Mouse (Mus musculus) midbrain, embryonic 14.5 days (tissue): Measurements from ENCODE around the gene Mrgpra2b. TPM values are rescaled to one million over a fixed set of nuclear protein-coding genes. Genes with fewer than 3 reads are reported as not detected.
"Not testable (repeated sequence)": the region's sequence is repeated elsewhere in the genome, so short reads cannot be mapped to it uniquely, and the experiment has no call there.

Experiments used
- ATAC-seq: fragments of 200-750 bp; cut with Nextera tagmentation; 2 replicates; pipeline ENCODE4 v1.8.0; 2017; ENCODE audit warnings: moderate number of reproducible peaks, moderate library complexity; ENCODE audit not compliant: low FRiP score, low TSS enrichment
- DNase-seq: peaks from one replicate; pipeline ENCODE4 v3.0.0-alpha.2; 2015
- H3K27ac ChIP-seq: fragments of 300-500 bp; sonication (generic); replicated peaks from 2 replicates; pipeline ENCODE4 v1.5.1; 2014; ENCODE audit warnings: mild to moderate bottlenecking, low read depth, low read length, moderate library complexity
- H3K27me3 ChIP-seq: fragments of 300-500 bp; sonication (generic); 2 replicates; pipeline ENCODE4 v1.6.1; 2014; ENCODE audit warnings: low read length, control low read depth, mixed read lengths; ENCODE audit not compliant: control insufficient read depth, insufficient read depth
- H3K36me3 ChIP-seq: fragments of 300-500 bp; sonication (generic); 2 replicates; pipeline ENCODE4 v1.6.1; 2014; ENCODE audit warnings: low read length, control low read depth; ENCODE audit not compliant: control insufficient read depth, insufficient read depth
- H3K4me1 ChIP-seq: fragments of 300-500 bp; sonication (generic); 2 replicates; pipeline ENCODE4 v1.6.1; 2014; ENCODE audit warnings: mild to moderate bottlenecking, antibody characterized with exemption, low read length, control low read depth; ENCODE audit not compliant: control insufficient read depth, insufficient read depth
- H3K4me2 ChIP-seq: fragments of 300-500 bp; sonication (generic); 2 replicates; pipeline ENCODE4 v1.6.1; 2014; ENCODE audit warnings: mild to moderate bottlenecking, low read length, moderate library complexity
- H3K4me3 ChIP-seq: fragments of 300-500 bp; sonication (generic); replicated peaks from 2 replicates; pipeline ENCODE4 v1.5.1; 2014; ENCODE audit warnings: low read depth, low read length
- H3K9ac ChIP-seq: fragments of 300-500 bp; sonication (generic); replicated peaks from 2 replicates; pipeline ENCODE4 v1.6.1; 2014; ENCODE audit warnings: mild to moderate bottlenecking, low read length, moderate library complexity
- H3K9me3 ChIP-seq: fragments of 300-500 bp; sonication (generic); 2 replicates; pipeline ENCODE4 v1.6.1; 2016; ENCODE audit warnings: low read length, control low read depth, mixed read lengths; ENCODE audit not compliant: control insufficient read depth
- WGBS: fragments of 180-500 bp; shearing (Covaris S2); extraction: QIAGEN DNeasy Blood & Tissue Kit; methylation state at CpG from one replicate; pipeline ENCODE4 v1.1.7; 2014; 5-methylcytosine and 5-hydroxymethylcytosine counted together
- polyA plus RNA-seq: library from polyadenylated mRNA; unstranded; fragments of >200 nt; fragmentation: Nextera tagmentation; extraction: Ambion mirVana; gene quantifications from 2 replicates; pipeline ENCODE4 v1.2.1, GENCODE M21; 2014

Gene Mrgpra2b
- not detected in 2 replicates for polyA plus RNA-seq

- no peak within 1 kb of the TSS for H3K4me2 ChIP-seq
- ATAC-seq = no peak
Observed at GRCm38 (mm10) chr7:47528762-47529161, at the start of gene Mrgpra2b. Gene Mrgpra2b, minus strand, starts transcription at chr7:47528862.

GRCm38 (mm10) chr7:47516379-47516778 is 12.3 kb downstream of the Mrgpra2b start:
- DNase-seq = no peak
- Histone ChIP-seq H3K4me2 (no peak overlapping the region), H3K27ac (no peak overlapping the region), H3K9ac (no peak overlapping the region), H3K36me3 (no peaks in the 10 kb centered on the region), H3K9me3 (peaks cover 42% of the 10 kb centered on the region), H3K27me3 (no peaks in the 10 kb centered on the region), H3K4me3 (no peak overlapping the region), H3K4me1 (no peaks in the 10 kb centered on the region)
- WGBS = 71% methylated on average over 1 of the region's 1 CpGs
- ATAC-seq = no peak

More at GRCm38 (mm10) chr7:47528762-47529161, at the start of gene Mrgpra2b:
- DNase-seq = no peak
- H3K4me1 ChIP-seq = no peaks in the 10 kb centered on the region
- no peak within 1 kb of the TSS for H3K9ac ChIP-seq
- H3K27ac ChIP-seq = no peak within 1 kb of the TSS
- H3K9me3 ChIP-seq = peaks cover 29% of the 10 kb centered on the region; the same call in 1 of the 2 replicates
- H3K27me3 ChIP-seq = no peaks in the 10 kb centered on the region
- no peak within 1 kb of the TSS for H3K4me3 ChIP-seq
- no peaks in the 10 kb centered on the region for H3K36me3 ChIP-seq

GRCm38 (mm10) chr7:47515050-47515449 is 13.6 kb downstream of the Mrgpra2b start:
- WGBS = 82% methylated on average over 2 of the region's 2 CpGs
- Histone ChIP-seq H3K4me1 (no peaks in the 10 kb centered on the region), H3K9ac (no peak overlapping the region), H3K27ac (no peak overlapping the region), H3K4me3 (no peak overlapping the region), H3K4me2 (no peak overlapping the region), H3K36me3 (no peaks in the 10 kb centered on the region), H3K27me3 (no peaks in the 10 kb centered on the region), H3K9me3 (peaks cover 38% of the 10 kb centered on the region)
- DNase-seq (no peak), ATAC-seq (no peak)

GRCm38 (mm10) chr7:47502953-47503352 is 25.7 kb downstream of the Mrgpra2b start:
- no peaks in the 10 kb centered on the region for H3K36me3 ChIP-seq
- no peaks in the 10 kb centered on the region for H3K4me1 ChIP-seq
- no peaks in the 10 kb centered on the region for H3K27me3 ChIP-seq
- DNase-seq = no peak
- no peak overlapping the region for H3K4me3 ChIP-seq
- H3K27ac ChIP-seq = no peak overlapping the region
- no peak overlapping the region for H3K9ac ChIP-seq
- ATAC-seq = no peak
- H3K9me3 ChIP-seq = peaks cover 16% of the 10 kb centered on the region; the same call in 1 of the 2 replicates
- no peak overlapping the region for H3K4me2 ChIP-seq
- WGBS = 84% methylated on average over 4 of the region's 4 CpGs

- not testable (repeated sequence) for DNase-seq, H3K9ac ChIP-seq, H3K27ac ChIP-seq, H3K9me3 ChIP-seq, H3K4me3 ChIP-seq, ATAC-seq, H3K4me1 ChIP-seq, H3K27me3 ChIP-seq, H3K36me3 ChIP-seq, H3K4me2 ChIP-seq
Observed at GRCm38 (mm10) chr7:47491266-47491665, 37.4 kb downstream of the Mrgpra2b start.

GRCm38 (mm10) chr7:47489438-47489837 is 39.2 kb downstream of the Mrgpra2b start:
- ATAC-seq, H3K4me3 ChIP-seq: not testable (repeated sequence)
- no CpG with 5 or more reads among the region's 1 CpGs for WGBS

GRCm38 (mm10) chr7:47483181-47483580 is 45.5 kb downstream of the Mrgpra2b start:
- H3K36me3 ChIP-seq, H3K4me1 ChIP-seq, H3K4me3 ChIP-seq, H3K27ac ChIP-seq, DNase-seq, H3K9me3 ChIP-seq, H3K9ac ChIP-seq, H3K4me2 ChIP-seq, ATAC-seq, H3K27me3 ChIP-seq: not testable (repeated sequence)

More at GRCm38 (mm10) chr7:47489438-47489837, 39.2 kb downstream of the Mrgpra2b start:
- not testable (repeated sequence) for DNase-seq, H3K4me1 ChIP-seq, H3K9ac ChIP-seq, H3K27me3 ChIP-seq, H3K9me3 ChIP-seq, H3K4me2 ChIP-seq, H3K27ac ChIP-seq, H3K36me3 ChIP-seq

- not testable (repeated sequence) for H3K9ac ChIP-seq, H3K4me2 ChIP-seq, H3K27ac ChIP-seq, H3K4me1 ChIP-seq, ATAC-seq, H3K9me3 ChIP-seq, H3K4me3 ChIP-seq, DNase-seq, H3K36me3 ChIP-seq, H3K27me3 ChIP-seq
- WGBS = 31% methylated on average over 1 of the region's 3 CpGs
Observed at GRCm38 (mm10) chr7:47473904-47474303, 54.8 kb downstream of the Mrgpra2b start.

- H3K4me1 ChIP-seq, H3K27ac ChIP-seq, H3K27me3 ChIP-seq, ATAC-seq, H3K36me3 ChIP-seq, H3K9ac ChIP-seq, H3K4me2 ChIP-seq, H3K9me3 ChIP-seq, H3K4me3 ChIP-seq, DNase-seq: not testable (repeated sequence)
Observed at GRCm38 (mm10) chr7:47465278-47465981, 63.2 kb downstream of the Mrgpra2b start.
